Comparison of ENCODE assay signal across 8 mouse cellular contexts in genomic region chr1:74028118-74028880, GRCm38 (mm10).
DNase-seq lines count a peak whose midpoint lies in the region; ATAC-seq and TF ChIP-seq lines count a peak whose summit lies in the region.

No protein-coding gene starts in this region.

- H3K27ac ChIP-seq in kidney, embryonic 14.5 days (ENCODE audit: low read depth, low read length), result peak overlapping the region; percentile 73
- H3K27ac ChIP-seq in ES-E14 (ENCODE audit: insufficient read depth, low read depth, low read length, poor library complexity, severe bottlenecking), result no peak overlapping the region
- H3K27ac ChIP-seq in embryonic facial prominence, embryonic 14.5 days (replicated peaks; ENCODE audit: low read depth, low read length), result peak overlapping the region; percentile 74
- peak overlapping the region; percentile 80 for H3K27ac ChIP-seq in limb, embryonic 15.5 days

- H3K9ac ChIP-seq in kidney, embryonic 14.5 days (ENCODE audit: low read depth, low read length), result no peak overlapping the region
- H3K9ac ChIP-seq in ES-E14 (ENCODE audit: insufficient read depth, low read depth, low read length, poor library complexity, severe bottlenecking), result no peak overlapping the region
- peak overlapping the region; percentile 34; the same call in 1 of the 2 replicates for H3K9ac ChIP-seq in embryonic facial prominence, embryonic 14.5 days (ENCODE audit: low read depth, low read length)
- H3K9ac ChIP-seq in limb, embryonic 15.5 days, result no peak overlapping the region

- no peaks in the 10 kb centered on the region for H3K9me3 ChIP-seq in kidney, embryonic 14.5 days (ENCODE audit: control insufficient read depth, low read length)
- no peaks in the 10 kb centered on the region for H3K9me3 ChIP-seq in ES-E14 (ENCODE audit: control insufficient read depth, insufficient read depth, low read depth, low read length)
- H3K9me3 ChIP-seq in embryonic facial prominence, embryonic 14.5 days (ENCODE audit: control insufficient read depth, low read length), result no peaks in the 10 kb centered on the region
- no peaks in the 10 kb centered on the region for H3K9me3 ChIP-seq in limb, embryonic 15.5 days

- H3K36me3 ChIP-seq in kidney, embryonic 14.5 days (ENCODE audit: control insufficient read depth, insufficient read depth, low read length), result no peaks in the 10 kb centered on the region
- H3K36me3 ChIP-seq in ES-E14 (ENCODE audit: control insufficient read depth, insufficient read depth, low read length, poor library complexity, severe bottlenecking), result no peaks in the 10 kb centered on the region
- no peaks in the 10 kb centered on the region for H3K36me3 ChIP-seq in embryonic facial prominence, embryonic 14.5 days (ENCODE audit: control insufficient read depth, insufficient read depth, low read length)
- no peaks in the 10 kb centered on the region for H3K36me3 ChIP-seq in limb, embryonic 15.5 days

- no peak overlapping the region for H3K4me3 ChIP-seq in kidney, embryonic 14.5 days (ENCODE audit: low read length)
- H3K4me3 ChIP-seq in ES-E14 (ENCODE audit: insufficient read depth in 1 of 2, low read depth in 1 of 2, low read length in 2 of 2, poor library complexity in 1 of 2, severe bottlenecking in 1 of 2), result no peak overlapping the region
- H3K4me3 ChIP-seq in embryonic facial prominence, embryonic 14.5 days (ENCODE audit: low read depth, low read length), result no peak overlapping the region
- H3K4me3 ChIP-seq in limb, embryonic 15.5 days, result no peak overlapping the region

- WGBS in kidney, embryonic 14.5 days, result 72% methylated on average over 13 of the region's 13 CpGs
- WGBS in embryonic facial prominence, embryonic 14.5 days, result 51% methylated on average over 13 of the region's 13 CpGs
- WGBS in limb, embryonic 15.5 days, result 45% methylated on average over 13 of the region's 13 CpGs

- no peaks in the 10 kb centered on the region for H3K27me3 ChIP-seq in kidney, embryonic 14.5 days (ENCODE audit: control insufficient read depth, insufficient read depth, low read length)
- no peaks in the 10 kb centered on the region for H3K27me3 ChIP-seq in embryonic facial prominence, embryonic 14.5 days (replicated peaks; ENCODE audit: control insufficient read depth, insufficient read depth, low read length)
- H3K27me3 ChIP-seq in limb, embryonic 15.5 days, result no peaks in the 10 kb centered on the region

- H3K4me1 ChIP-seq in kidney, embryonic 14.5 days (ENCODE audit: control insufficient read depth, insufficient read depth, low read length), result peaks cover 90% of the 10 kb centered on the region
- H3K4me1 ChIP-seq in ES-E14 (ENCODE audit: control insufficient read depth in 2 of 2, insufficient read depth in 2 of 2, low read length in 2 of 2, poor library complexity in 1 of 2), result peaks cover 0 to 23% of the 10 kb centered on the region in 2 experiments; a peak in 3 of 4 replicates
- H3K4me1 ChIP-seq in embryonic facial prominence, embryonic 14.5 days (ENCODE audit: control insufficient read depth, insufficient read depth, low read length), result peaks cover 71% of the 10 kb centered on the region
- H3K4me1 ChIP-seq in limb, embryonic 15.5 days, result peaks cover 97% of the 10 kb centered on the region

- in situ Hi-C loops in ES-E14 (cut with MboI; ENCODE audit: low sequenced_read_pairs in 2 of 2, unreplicated experiment in 2 of 2), result no loop called here

- DNase-seq in kidney, postnatal 36 days, result no peak
- DNase-seq in ES-E14 (ENCODE audit: low read depth, low spot score), result no peak
- DNase-seq in embryonic facial prominence, embryonic 14.5 days (ENCODE audit: low spot score), result no peak
- DNase-seq in urinary bladder, adult 18-20 months (ENCODE audit: low spot score in 2 of 2), result no peak
- DNase-seq in left cerebral cortex, adult 9 months (ENCODE audit: low spot score in 2 of 2), result no peak
- DNase-seq in right cerebral cortex, postnatal 36 days (ENCODE audit: low spot score in 2 of 2), result no peak

- ATAC-seq in kidney, embryonic 14.5 days (ENCODE audit: low FRiP score, low TSS enrichment), result no peak
- no peak for ATAC-seq in embryonic facial prominence, embryonic 14.5 days (ENCODE audit: low read depth)
- no peak for ATAC-seq in limb, embryonic 15.5 days (ENCODE audit: insufficient number of reproducible peaks, low FRiP score, low TSS enrichment, low read depth)

- no peak overlapping the region for H3K4me2 ChIP-seq in kidney, embryonic 14.5 days (replicated peaks; ENCODE audit: low read depth, low read length)
- no peak overlapping the region for H3K4me2 ChIP-seq in embryonic facial prominence, embryonic 14.5 days (ENCODE audit: low read depth, low read length)
- H3K4me2 ChIP-seq in limb, embryonic 15.5 days, result 0 out of 2 replicates have a peak overlapping the region, but pooled peaks have one; percentile 19

TF ChIP-seq in ES-E14, 5 proteins besides CTCF, POLR2A, EP300 and RAD21:
- TF ChIP-seq ZNF384 (IDR thresholded peaks at IDR 0.05; ENCODE audit: low read depth, low read length), result peak; percentile 73
- no peak for TF ChIP-seq MAFK (IDR thresholded peaks at IDR 0.05; ENCODE audit: insufficient read depth, low read depth, low read length)
